Mouse (Mus musculus) erythroid progenitor cell, adult 5-6 weeks (primary cell): ENCODE measurements at regions not wholly inside any gene's neighbourhood (a gene's known extent, or its start where the extent isn't known, plus 50 kb on each side); places are given as distances from the start of the nearest gene placed in this dataset.

ENCODE experiments used
- ATAC-seq: replicated peaks from 2 replicates; pipeline ENCODE4 v1.8.0; 2016; ENCODE audit warnings: moderate number of reproducible peaks, mild to moderate bottlenecking, moderate TSS enrichment, inconsistent platforms; ENCODE audit not compliant: poor library complexity, low FRiP score, severe bottlenecking

GRCm38 (mm10) chr14:8867641-8868040 is 201.6 kb upstream of the 4930452B06Rik start:
- no peak for ATAC-seq

- no peak for ATAC-seq
These were observed 185.5 kb upstream of the 4930452B06Rik start for GRCm38 (mm10) chr14:8851572-8851971.

- no peak for ATAC-seq
These were observed 184.2 kb upstream of the 4930452B06Rik start for GRCm38 (mm10) chr14:8850208-8850607.

GRCm38 (mm10) chr14:8833516-8833915 is 167.5 kb upstream of the 4930452B06Rik start:
- no peak for ATAC-seq

GRCm38 (mm10) chr14:8800217-8800616 is 134.2 kb upstream of the 4930452B06Rik start:
- peak; percentile 68 for ATAC-seq

GRCm38 (mm10) chr14:8789348-8789747 is 123.3 kb upstream of the 4930452B06Rik start:
- ATAC-seq: no peak

- ATAC-seq: no peak
These were observed 94.5 kb upstream of the 4930452B06Rik start for GRCm38 (mm10) chr14:8760541-8760940.

- ATAC-seq: no peak
These were observed 70.8 kb upstream of the 4930452B06Rik start for GRCm38 (mm10) chr14:8736831-8737230.

- ATAC-seq: no peak
These were observed 67.2 kb upstream of the 4930452B06Rik start for GRCm38 (mm10) chr14:8733261-8733660.

- no peak for ATAC-seq
These were observed 61.3 kb upstream of the 4930452B06Rik start for GRCm38 (mm10) chr14:8727364-8727763.
